Mouse (Mus musculus) liver, embryonic 14.5 days (tissue): ENCODE measurements around the gene Fkbp15.

Experiments
- CTCF ChIP-seq: IDR thresholded peaks from 2 replicates; pipeline ENCODE4 v1.5.1; 2016; ENCODE audit warnings: antibody characterized with exemption, low read depth, control low read depth
- EP300 ChIP-seq: IDR thresholded peaks from 2 replicates; pipeline ENCODE4 v1.6.1; 2016; ENCODE audit warnings: antibody characterized with exemption, low read depth

GRCm38 (mm10) chr4:62281319-62281718 is 79.0 kb downstream of the Fkbp15 start:
- TF ChIP-seq CTCF (no peak), EP300 (no peak)
